Mouse (Mus musculus): ENCODE data around the gene Trmt11. TPM values are rescaled to one million over a fixed set of nuclear protein-coding genes. Genes with fewer than 3 reads are reported as not detected.
A peak's percentile ranks its signal among the peaks of the same experiment; 100 is the strongest.
"Not testable (repeated sequence)": the region's sequence is repeated elsewhere in the genome, so short reads cannot be mapped to it uniquely, and the experiment has no call there.

Gene Trmt11
- 10 to 100 TPM; 35.1 to 62.2 TPM for polyA plus RNA-seq (2017; shearing (Covaris generic))

GRCm38 (mm10) chr10:30600542-30600966, at the start of gene Trmt11:
Trmt11 (minus strand) TSS chr10:30600749.
- ATAC-seq, result peak; percentile 84

- ATAC-seq, result no peak
Observed at GRCm38 (mm10) chr10:30647681-30648080, 47.1 kb upstream of the Trmt11 start.

- no peak for ATAC-seq
Observed at GRCm38 (mm10) chr10:30638216-30638615, 37.7 kb upstream of the Trmt11 start.

- peak; percentile 58 for ATAC-seq
Observed at GRCm38 (mm10) chr10:30636474-30637154, 36.1 kb upstream of the Trmt11 start.

GRCm38 (mm10) chr10:30632718-30633117, 32.2 kb upstream of the Trmt11 start:
- no peak for ATAC-seq

- no peak for ATAC-seq
Observed at GRCm38 (mm10) chr10:30629977-30630376, 29.4 kb upstream of the Trmt11 start.

GRCm38 (mm10) chr10:30629513-30629912, 29.0 kb upstream of the Trmt11 start, which contains the start of gene Hint3:
Hint3 (minus strand) TSS chr10:30629632.
- no peak for ATAC-seq

- not testable (repeated sequence) for ATAC-seq
Observed at GRCm38 (mm10) chr10:30628444-30628843, 27.9 kb upstream of the Trmt11 start.

GRCm38 (mm10) chr10:30627548-30627947, 27.0 kb upstream of the Trmt11 start:
- ATAC-seq, result peak; percentile 56

- no peak for ATAC-seq
Observed at GRCm38 (mm10) chr10:30624161-30625019, 23.8 kb upstream of the Trmt11 start.

GRCm38 (mm10) chr10:30622928-30623327, 22.4 kb upstream of the Trmt11 start:
- ATAC-seq, result peak; percentile 30

- ATAC-seq, result no peak
Observed at GRCm38 (mm10) chr10:30618918-30619210, 18.3 kb upstream of the Trmt11 start.

- peak; percentile 94 for ATAC-seq
Observed at GRCm38 (mm10) chr10:30618091-30618917, 17.8 kb upstream of the Trmt11 start.

GRCm38 (mm10) chr10:30613039-30613438, 12.5 kb upstream of the Trmt11 start:
- no peak for ATAC-seq

GRCm38 (mm10) chr10:30609614-30610013, 9.1 kb upstream of the Trmt11 start:
- ATAC-seq, result no peak

GRCm38 (mm10) chr10:30608109-30608508, 7.6 kb upstream of the Trmt11 start:
- ATAC-seq, result no peak

GRCm38 (mm10) chr10:30600094-30600534, 435 bp downstream of the Trmt11 start:
- ATAC-seq, result peak; percentile 53

- no peak for ATAC-seq
Observed at GRCm38 (mm10) chr10:30587037-30587436, 13.5 kb downstream of the Trmt11 start.

- no peak for ATAC-seq
Observed at GRCm38 (mm10) chr10:30585691-30586090, 14.9 kb downstream of the Trmt11 start.

- no peak for ATAC-seq
Observed at GRCm38 (mm10) chr10:30577670-30578280, 22.8 kb downstream of the Trmt11 start.

- no peak for ATAC-seq
Observed at GRCm38 (mm10) chr10:30566364-30566763, 34.2 kb downstream of the Trmt11 start.

- no peak for ATAC-seq
Observed at GRCm38 (mm10) chr10:30564651-30565050, 35.9 kb downstream of the Trmt11 start.

Data from activated CD4-positive, CD25-positive, alpha-beta regulatory T cell, adult 4 months (primary cell).